Mouse (Mus musculus) heart, adult 2 months (tissue): ENCODE measurements around the gene Iqca.

ENCODE experiments used
- CTCF ChIP-seq: fragments of 200-600 bp; IDR thresholded peaks from 2 replicates; pipeline ENCODE4 v1.8.1; 2022; ENCODE audit warnings: antibody characterized with exemption, mild to moderate bottlenecking, moderate library complexity
- POLR2A ChIP-seq: fragments of 200-500 bp; IDR thresholded peaks from 2 replicates; pipeline ENCODE4 v1.6.1; 2011; ENCODE audit warnings: mild to moderate bottlenecking, low read depth, low read length, control low read depth; ENCODE audit not compliant: insufficient read depth

DNA sequence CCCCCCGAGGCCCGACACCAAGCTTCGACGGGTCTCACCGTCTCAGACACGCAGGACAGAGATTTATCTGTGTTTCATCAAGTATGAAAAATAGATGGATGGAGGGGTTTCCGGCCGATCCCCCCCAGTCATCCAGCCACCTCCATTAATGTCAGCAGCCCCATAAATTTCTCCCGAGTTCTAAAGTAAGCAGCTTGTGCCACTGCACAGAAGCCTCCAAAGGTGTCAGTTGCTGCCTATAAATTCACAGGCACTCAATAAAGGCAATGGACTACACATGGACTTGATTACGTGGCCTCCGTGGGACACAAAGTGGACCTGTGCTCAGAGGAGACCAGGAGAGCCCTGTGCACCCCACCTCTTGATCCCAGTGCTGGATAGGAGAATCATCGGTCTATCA is 34.0 kb downstream of the Iqca start:
- no peak for TF ChIP-seq POLR2A
- no peak for TF ChIP-seq CTCF
